Mouse (Mus musculus): ENCODE results near the gene Gm10322.

Gm10322 gene

DNA sequence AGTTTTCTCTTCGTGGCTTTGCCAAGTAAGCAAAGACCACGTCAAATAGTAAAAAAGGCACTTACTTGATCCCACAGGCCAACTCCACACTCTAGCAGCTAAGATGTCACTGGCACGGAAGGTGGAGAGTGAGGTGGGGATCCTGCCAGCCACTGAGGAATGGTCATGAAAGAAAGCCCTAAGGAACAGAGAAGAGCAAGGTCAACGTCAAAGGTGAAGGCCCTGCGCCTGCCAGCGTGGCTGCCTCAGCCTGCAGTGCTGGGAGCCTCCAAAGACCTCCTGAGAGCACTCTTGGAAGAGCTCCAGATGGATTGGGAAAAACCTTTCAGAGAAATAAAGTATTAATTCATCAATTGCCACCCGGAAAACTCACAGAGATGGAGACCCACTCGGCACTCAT lies 15.3 kb upstream of the Gm10322 start:
- in situ Hi-C loops (cut with MboI, MseI), result no loop called here

DNA sequence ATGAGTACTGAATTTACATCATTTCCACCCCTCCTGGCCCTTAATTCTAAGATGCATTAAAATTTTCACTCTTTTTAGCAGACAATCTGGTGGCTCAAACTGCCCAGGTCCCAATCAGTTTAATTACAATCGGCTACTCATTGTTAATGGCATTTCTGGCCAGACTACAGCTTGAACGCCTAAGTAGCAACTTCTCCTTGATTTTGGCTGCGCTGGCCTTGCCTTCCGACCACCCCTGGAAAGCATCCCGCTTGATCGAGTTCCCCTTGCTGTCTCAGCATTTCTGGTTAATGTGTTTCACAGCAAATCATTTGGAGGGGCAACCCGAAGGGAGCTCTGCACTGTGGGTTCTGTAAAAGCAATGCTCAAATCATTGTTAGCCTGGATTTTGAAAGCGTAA lies 13.8 kb upstream of the Gm10322 start:
- in situ Hi-C loops (cut with MboI, MseI), result no loop called here

DNA sequence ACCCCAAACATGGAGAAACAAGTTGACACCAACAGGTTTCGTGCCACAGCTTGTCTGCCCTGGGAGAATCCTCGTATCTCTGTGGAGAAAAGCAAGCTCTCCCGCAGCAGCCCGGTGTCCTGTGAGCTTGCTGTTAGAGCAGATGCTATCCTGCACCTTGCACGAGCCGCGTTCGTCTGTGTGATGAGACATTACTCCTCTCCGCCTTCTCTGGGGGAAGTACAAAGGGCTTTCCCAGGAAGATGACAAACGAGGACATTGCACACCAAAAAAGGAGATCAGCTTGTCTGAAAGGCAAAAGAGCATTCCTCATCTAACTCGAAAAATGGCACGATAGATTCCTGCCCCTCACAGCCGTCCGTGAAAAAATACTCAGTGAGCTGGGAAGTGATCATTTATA lies 13.0 kb upstream of the Gm10322 start:
- in situ Hi-C loops (cut with MboI, MseI), result no loop called here

DNA sequence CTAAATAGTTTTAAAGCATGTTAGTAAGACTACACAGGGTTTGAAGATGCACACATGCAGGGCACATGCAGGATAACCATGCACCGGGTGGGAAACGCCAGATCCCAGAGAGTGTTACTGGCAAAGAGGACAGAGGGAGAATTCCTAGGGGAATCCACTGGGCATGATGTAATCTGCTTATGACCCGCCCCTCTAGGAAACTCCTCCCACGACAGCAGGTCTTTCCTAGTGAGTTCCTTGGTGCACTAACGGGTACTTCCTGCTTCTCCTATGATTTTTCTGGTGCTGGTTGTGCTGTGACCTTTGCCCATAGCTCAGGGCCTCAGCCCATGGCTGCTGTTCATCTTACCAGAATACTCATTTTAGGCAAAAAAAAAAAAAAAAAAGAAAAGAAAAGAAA lies 12.0 kb upstream of the Gm10322 start:
- in situ Hi-C loops (cut with MboI, MseI), result no loop called here

DNA sequence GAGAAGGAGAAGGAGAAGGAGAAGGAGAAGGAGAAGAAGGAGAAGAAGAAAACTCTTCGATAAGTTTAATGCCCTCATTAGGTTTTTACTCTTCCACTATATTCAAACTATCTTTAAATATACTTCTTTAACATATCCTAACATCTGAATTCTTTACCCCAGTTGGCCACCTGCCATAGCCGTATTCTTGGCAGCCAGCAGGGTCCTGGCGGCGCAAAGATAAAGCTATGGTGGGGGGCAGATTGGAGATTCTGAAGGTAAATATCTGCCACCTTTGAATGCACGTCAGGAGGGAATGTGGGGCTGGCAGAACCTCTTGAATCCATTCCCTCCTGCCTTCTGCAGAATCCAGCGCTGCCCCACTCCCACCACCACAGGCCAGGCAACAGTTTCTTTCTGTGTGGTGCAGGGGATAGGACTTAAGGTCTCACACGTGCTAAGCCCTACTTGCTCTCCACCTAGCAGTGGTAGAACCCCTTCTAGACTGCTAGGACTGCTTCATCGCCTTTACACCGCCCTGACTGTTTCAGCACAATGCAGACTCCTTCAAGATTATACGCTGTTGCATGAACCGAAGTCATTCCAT lies 10.9 kb upstream of the Gm10322 start:
- in situ Hi-C loops (cut with MboI, MseI), result no loop called here

DNA sequence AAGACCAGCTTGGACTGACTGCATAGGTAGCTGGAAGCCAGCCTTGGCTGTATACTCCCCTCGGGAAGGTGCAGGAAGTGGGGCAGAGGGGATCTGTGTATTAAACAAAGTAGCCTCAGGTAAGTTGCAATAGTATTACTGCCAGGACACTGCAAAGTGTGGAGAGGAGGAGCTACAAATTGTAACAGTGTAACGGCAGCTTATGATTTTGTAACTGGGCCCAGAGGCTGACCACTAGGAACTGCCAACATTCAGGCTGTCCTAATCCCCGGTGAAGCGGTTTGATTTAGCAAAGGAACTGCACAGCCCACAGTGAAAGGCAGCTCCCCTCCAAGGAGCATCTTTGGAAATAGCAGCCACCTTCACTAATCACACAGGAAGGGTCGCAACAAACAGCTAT lies 2.6 kb upstream of the Gm10322 start:
- in situ Hi-C loops (cut with MboI, MseI), result no loop called here

DNA sequence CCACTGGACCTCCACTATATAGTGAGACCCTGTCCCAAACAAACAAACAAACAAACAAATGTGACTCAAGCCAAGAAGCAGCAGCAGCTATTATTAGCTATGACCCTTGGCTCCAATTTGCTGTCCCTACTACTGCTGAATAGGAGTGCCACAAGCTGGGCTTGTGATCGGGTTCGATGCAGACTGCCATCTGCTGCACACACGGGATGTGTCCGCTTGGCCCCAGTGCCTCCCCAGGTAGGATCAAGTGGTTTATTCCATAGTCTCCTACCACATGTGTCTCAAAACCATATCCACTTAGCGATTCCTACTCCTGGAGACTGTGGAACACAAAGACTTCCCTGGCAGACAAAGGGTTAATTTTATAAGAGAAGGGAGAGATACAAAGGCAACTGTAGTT lies 1.7 kb upstream of the Gm10322 start:
- in situ Hi-C loops (cut with MboI, MseI), result no loop called here

DNA sequence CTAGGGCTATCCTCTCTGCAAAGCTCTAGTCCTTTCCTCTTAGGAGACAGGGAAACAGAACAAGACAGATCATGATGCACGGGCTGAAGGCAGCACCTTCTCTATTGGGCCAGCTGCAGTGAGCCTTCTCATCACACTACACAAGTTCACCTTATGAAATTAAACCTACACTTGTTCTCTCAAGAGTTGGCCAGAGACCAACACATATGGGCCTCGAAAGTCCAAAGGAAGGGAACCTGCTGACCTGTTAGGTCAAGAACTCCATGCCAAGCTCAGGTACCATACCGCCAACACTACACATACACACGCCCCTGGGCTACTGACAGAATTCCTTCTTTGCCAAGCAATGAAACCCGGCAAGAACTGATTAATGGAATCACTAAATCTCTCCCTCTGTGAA lies 452 bp upstream of the Gm10322 start:
- in situ Hi-C loops (cut with MboI, MseI), result no loop called here

DNA sequence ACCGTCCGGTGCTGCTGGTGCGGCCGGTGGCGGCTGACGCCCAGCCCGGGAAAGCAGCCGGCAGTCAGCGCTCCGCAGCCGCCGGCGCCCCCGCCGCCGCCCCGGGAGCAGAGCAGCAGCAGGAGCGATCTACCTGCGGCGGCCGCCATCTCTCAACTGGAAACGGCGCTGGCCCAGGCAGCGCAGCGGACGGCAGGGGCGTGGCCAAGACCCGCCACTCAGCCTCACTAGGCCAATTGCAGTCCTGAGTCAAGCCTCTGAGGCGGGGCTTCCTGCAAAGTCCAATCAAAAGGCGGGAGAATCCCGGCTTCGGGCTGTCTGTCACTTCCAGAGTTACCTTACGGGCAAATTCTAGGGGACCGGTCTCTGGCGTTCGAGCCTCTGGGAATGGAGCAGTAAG lies 659 bp downstream of the Gm10322 start, which contains the start of gene Mcu:
Gene Mcu (minus strand): TSS at position 171 of the 400 bp plus-strand sequence.
- in situ Hi-C loops (cut with MboI, MseI), result no loop called here

DNA sequence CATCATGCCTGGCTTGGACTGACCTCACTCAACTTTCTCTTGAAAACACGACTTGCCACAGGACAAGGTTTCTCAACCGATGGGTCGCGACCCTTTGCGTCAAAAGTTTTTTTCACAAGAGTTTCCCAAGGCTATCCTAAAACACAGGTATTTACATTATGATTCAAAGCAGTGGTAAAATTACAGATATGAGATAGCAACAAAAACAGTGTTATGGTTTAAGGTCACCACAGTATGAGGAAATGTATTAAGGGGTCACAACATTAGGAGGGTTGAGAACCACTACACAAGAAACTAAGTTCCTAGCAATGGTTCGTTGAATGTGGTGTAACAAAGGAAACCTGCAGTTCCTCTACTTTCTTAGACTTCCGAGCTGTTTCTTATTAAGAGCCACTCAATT lies 1.9 kb downstream of the Gm10322 start:
- in situ Hi-C loops (cut with MboI, MseI), result no loop called here

DNA sequence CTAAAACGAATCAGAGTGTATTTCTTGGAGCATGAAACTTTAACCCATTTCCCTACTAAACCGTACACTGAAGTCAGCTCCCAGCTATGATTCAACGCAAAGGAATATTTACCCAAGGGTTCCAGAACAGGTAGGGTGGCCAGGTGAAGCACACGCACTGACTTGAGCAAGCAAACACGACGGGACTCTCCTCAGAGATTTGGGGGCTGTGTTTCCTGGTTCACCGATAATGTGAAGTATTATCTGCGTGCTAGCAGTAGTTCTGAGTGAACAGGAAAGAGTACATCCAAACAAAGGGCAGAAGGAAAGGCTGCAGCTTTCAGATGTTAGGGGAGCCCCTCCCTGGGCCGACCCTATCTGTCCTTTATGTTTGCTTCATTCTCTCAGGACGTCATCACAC lies 5.5 kb downstream of the Gm10322 start:
- in situ Hi-C loops (cut with MboI, MseI), result loop anchor here (5.0 kb wide), 1 partner anchor 66 kb away; no protein-coding TSS in a partner anchor

DNA sequence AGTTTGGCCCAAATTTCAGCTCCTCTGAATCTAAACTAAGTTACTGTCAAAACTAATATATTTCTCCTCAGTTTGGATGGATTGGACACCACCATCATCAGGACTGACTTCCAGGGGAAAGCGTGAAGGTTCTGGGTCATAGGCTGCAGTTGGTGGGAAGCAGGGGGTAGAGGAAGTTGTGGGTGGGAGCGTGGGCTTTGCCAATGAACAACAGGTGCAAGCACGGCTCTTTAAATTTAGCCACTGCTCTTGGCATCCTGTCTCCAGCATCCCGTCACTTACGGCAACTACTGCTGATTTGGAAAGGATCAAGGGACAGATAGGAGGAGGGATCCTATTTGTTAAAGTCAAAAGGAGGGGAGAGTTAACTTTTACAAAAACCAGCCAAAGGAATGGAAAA lies 7.6 kb downstream of the Gm10322 start:
- in situ Hi-C loops (cut with MboI, MseI), result loop anchor here (5.0 kb wide), 1 partner anchor 64 kb away; no protein-coding TSS in a partner anchor

DNA sequence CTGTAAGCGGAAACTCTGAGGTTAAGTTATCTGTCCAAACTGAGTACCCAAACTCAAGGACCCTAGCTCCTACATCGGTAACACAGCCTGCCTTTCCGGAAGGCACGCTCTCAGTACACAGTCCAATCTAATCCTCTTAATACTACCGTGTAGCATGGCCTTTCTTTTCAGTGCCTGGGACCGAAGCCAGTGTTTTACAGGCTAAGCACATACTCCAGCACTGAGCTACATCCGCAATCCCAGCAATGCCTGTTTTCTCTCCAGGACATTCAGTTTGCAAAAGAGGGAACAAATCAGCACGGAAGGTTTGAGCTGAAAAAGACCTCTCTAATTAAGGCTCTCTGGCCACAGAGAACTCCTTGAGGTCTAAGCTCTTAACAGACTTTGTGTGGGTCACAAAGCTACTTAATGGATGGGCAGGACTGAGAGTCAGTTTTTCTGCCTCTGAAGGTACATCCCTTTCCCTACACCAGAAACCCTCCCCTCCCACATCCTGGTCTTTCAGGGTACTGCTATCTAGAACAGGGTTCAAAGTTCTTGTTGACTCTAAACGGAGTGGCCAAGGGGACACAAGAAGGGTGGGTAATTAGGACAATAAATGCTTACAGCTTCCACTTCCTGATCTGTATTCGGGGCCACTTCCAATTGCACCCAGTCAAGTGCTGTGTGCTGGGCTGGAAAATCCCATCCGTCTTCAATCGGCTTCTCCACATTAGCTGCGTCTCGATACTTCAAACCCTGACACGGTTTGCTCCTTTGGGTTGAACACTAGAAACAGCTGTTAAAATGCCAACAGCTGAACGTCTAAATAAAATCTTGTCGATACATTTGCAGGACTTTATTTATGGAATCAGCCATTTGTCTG lies 13.0 kb downstream of the Gm10322 start:
- in situ Hi-C loops (cut with MboI, MseI), result no loop called here

DNA sequence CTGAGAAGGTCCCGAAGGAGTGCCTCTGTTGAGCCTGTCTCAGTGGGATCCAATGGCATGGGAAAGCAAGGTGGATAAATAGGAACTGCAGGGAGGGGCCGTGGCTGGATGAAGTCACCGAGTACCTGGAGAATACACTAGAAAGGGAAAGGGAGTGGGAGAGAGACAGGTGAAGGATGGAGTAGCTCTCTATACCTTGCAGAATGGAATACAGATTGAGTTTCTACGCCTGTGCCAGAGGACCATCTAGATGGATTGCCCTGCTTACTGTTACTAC lies 13.6 kb downstream of the Gm10322 start:
- in situ Hi-C loops (cut with MboI, MseI), result no loop called here

DNA sequence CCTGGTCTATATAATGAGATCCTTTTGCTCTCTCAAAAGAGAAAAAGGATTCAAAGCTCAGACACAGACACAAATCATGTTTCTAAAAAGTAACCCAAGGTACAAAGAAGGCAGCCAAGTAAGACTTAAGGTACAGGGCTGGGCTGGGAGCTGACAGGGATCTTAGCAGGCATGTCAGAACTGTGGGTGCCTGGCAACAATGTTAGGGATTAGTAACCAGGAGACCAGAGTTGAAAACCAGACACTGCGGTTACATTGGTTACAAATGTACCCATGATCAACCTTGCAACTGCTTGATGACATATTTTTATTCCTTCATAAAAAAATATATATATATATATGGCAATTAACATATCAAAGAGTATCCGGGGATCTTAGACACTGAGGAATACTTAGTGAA lies 20.2 kb downstream of the Gm10322 start:
- in situ Hi-C loops (cut with MboI, MseI), result loop anchor here (10.0 kb wide), 1 partner anchor 179 kb away; no protein-coding TSS in a partner anchor

DNA sequence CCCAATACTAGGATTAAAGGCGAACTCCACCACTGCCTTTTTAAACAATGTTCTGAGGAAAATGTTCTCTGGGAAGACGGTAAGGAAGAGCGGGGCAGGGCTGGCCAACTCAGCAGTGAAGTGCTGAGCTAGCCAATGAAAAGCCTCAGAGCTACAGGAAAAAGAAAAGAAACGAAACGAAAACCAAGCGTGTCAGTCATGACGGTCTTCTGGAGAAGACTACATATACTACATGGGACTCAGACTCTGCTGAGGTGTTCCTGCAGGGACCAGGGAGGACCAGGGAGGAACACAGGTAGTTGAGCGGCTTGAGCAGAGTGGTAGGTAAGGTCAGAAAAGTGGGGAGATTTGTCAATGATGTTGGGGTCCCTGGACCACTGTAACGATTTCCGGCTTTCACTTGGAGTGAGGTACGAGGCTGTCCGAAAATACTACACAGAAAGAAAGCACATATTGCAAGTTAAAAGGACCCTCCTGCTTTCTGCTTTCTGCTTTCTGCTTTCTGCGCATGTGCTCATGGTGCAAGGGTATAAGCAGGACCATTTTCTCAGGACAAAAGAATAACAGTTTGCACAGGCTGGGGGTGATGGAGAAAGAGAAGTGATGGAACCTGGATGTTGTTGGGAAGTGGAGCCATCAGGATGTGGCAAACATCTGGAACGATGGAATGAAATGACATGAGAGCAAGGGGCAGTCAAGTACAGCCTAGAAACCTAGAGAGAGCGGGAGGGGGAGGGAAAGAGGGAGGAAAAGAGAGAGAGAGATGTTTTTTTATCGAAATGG lies 21.1 kb downstream of the Gm10322 start:
- in situ Hi-C loops (cut with MboI, MseI), result loop anchor here (10.0 kb wide), 1 partner anchor 178 kb away; no protein-coding TSS in a partner anchor

DNA sequence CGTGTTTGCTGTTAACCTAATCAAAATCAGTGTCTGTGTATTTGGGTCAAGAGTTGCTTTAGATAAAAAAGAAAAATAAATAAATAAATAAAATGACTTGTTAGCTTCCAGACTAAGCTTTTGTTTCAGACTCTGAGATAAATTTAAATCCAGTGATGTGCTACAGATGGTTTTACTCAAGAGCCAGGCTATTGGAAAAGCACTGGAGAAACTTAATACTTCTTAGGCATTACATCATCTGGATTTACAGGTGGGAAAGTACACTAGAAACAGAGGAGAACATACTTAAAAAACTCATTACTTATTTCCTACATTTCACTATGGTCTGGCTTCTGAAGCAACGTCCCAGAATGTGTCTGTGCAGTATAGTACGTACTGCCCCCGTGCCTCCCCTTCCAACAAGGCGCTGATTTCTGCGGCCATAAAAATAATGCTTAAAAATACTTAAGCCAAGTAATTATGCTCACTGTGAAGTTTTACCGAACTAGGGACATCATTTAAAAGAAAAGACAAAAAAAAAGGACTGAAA lies 21.8 kb downstream of the Gm10322 start:
- in situ Hi-C loops (cut with MboI, MseI), result loop anchor here (10.0 kb wide), 1 partner anchor 177 kb away; no protein-coding TSS in a partner anchor

DNA sequence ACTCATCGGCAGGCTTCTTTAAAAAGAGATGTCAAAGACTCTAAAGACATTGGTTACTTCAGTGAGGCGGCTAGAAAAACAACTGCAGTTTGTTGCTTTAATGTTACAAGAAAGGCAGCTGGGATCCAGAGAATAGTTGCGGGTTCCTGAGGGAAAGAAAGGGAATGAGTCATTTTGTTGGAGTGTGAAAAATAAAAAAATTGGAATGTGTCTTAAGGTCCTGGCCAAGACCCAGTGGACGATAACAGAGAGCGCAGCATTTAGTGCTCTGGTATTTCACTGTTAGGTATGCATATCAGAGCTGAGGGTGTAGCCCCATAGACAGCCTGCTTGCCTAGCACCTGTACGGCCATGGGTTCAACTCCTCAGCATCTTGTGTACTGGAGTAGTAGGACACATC lies 22.7 kb downstream of the Gm10322 start:
- in situ Hi-C loops (cut with MboI, MseI), result loop anchor here (10.0 kb wide), 1 partner anchor 176 kb away; no protein-coding TSS in a partner anchor

DNA sequence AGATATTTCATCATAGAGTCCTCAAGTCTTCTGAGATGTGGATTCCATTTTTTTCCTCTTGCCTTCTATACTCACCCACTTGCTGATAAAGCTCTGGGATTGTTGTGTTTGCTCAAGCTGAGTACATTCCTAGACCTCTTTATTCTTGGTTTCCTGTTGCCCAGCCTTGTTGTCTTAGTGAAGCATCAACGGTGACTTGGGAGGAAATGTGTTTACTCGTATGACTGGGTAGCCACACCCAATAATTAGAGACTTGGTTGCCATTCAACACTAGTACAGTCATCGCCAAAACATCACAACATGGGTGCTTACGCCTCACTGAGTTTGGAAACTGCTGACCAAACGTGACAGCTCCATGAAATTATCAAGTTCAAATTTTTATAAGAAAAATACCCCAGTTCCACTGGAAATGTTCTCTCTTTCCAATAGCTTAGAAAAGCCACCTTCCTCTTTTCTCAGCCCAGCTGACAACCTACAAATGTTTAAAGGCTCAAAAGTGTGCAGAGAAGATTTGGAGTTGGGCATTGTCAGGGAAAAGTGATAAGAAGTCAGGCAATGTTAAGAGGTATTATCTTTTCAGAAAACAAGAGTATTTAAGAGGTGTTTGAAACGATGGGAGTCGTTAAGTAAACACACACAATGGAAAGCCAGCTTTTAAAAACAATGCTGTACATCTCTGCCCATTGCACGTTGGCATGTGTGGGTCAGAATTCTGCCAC lies 27.0 kb downstream of the Gm10322 start:
- in situ Hi-C loops (cut with MboI, MseI), result no loop called here

DNA sequence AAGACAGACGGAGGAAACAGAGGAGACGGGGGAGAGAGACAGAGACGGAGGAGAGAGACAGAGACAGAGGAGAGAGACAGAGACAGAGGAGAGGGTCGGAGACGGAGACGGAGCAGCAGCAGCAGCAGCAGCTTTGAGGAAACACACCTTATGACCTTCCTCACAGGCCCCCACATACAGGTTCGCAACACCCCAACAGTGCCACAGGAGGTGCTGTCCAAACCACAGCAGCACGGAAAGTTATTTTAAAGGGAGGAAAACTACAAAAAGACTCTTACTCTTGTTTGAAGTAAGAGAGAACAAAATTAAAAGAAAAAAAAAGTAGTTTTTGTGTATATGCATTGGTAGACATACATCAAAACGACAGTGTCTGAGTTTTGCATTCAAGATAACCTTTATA lies 27.8 kb downstream of the Gm10322 start:
- in situ Hi-C loops (cut with MboI, MseI), result no loop called here

DNA sequence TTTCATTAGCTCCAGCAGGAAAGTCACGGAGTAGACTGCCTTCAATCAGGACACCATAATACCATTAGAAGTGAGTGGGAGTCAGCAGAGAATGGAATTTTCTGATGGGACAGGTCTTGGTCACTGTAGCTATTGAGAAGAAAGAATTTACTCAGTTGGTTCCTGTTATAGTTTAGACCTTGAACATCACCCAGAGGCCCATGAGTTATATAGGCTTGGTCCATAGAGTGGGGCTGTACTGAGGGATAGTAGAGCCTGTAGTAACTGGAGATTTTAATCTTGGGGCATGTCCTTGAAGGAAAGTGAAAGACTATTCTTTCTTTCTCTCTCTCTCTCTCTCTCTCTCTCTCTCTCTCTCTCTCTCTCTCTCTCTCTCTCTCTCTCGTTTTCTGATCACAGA lies 28.8 kb downstream of the Gm10322 start:
- in situ Hi-C loops (cut with MboI, MseI), result no loop called here
